Mouse (Mus musculus): ENCODE measurements around the gene Csrnp1.

Gene Csrnp1

DNA sequence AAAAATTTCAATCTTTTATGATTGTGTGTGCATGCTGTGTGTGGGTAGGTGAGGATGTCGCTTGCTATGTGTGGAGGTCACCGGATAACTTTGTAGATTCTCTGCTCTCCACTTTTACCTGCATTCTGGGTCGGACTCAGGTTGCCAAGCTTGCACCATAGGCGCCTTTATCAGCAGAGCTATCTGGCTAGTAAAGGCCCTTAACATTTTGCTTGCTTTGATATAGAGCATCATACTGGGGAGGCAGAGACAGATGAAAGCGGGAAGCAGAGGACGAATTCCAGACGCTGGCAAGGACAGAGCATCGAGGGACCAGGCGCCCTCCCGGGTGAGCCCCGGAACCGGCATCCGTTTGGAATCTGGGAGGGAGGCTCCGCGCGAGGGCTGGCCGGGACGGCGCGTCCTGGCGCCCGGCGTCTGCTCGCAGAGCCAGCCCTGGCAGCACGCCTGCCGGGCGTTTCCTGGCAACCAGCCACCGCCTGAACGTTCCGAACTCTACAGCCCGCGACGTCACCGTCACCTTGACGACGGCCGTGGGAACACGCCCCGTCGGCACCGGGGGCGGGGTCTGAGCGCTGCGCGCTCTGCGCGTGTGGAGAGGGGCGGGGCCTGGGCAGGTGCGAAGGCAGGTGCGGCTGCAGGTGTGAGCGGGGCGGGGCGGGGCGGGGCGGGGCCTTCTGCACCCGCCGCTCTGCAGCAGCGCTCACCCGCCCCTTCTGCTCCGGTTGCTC, 26.5 kb upstream of the Csrnp1 start:
- POLR2A ChIA-PET = interaction anchor here in 2 of 4 experiments (1.2 to 3.3 kb wide), 8 partner anchors 9 to 122 kb away, joined by 3 to 15 read pairs (median 8); partner anchors contain the start of genes Csrnp1 (in 2 of the 2) and Rpsa (in 1 of the 2)
- CTCF ChIA-PET = interaction anchor here in 3 of 4 experiments (0.6 to 2.0 kb wide), 9 partner anchors 9 to 1258 kb away, joined by 3 to 8 read pairs (median 4); partner anchors contain the start of gene Csrnp1 (in 1 of the 3)

- ChIA-PET POLR2A (interaction anchor here in 3 of 4 experiments (0.7 to 3.3 kb wide), 9 partner anchors 8 to 118 kb away, joined by 3 to 15 read pairs (median 9); partner anchors contain the start of genes Rpsa (in 2 of the 3) and Csrnp1 (in 1 of the 3)), CTCF (interaction anchor here in 2 of 4 experiments (1.0 to 2.0 kb wide), 2 partner anchors 8 to 18 kb away, joined by 3 to 8 read pairs; no protein-coding TSS in a partner anchor)
Observed at GRCm38 (mm10) chr9:120009871-120010270, 25.4 kb upstream of the Csrnp1 start.

DNA sequence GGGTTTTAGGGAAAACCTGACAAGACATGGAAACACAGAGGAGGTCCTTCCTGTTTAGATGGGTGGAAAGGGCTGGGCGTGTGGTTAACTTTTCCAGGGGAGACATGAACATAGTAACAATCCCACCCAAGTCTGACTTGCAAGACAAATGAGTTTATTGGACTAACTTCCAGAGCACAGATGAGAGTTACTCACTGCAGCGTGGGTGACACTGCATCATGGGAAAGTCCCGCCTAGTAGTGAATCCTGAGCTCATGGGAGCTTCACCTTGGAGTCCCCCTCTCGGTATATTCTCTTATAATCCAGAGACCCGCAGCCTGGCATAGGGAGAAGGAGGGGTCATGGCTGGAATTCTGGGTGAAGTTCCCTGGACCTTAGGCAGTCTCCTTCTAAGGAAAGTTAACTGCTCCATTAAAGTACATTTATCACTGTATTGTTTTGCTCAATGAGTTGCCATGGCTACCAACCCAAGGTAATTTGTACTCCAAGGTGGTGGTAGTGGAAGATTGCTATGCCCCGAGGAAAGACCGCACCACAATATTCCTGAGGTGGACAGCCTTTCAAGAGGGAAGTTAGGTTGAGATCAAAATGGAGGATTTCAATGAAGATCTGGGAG, 24.9 kb upstream of the Csrnp1 start:
- ChIA-PET CTCF (interaction anchor here in 3 of 4 experiments (0.8 to 4.0 kb wide), 3 partner anchors 18 to 35 kb away, joined by 3 to 32 read pairs (median 3); no protein-coding TSS in a partner anchor), POLR2A (interaction anchor here in 3 of 4 experiments (0.6 to 11.1 kb wide), 17 partner anchors 8 to 1018 kb away, joined by 3 to 173 read pairs (median 5); partner anchors contain the start of genes Csrnp1 (in 3 of the 3) and Rpsa (in 2 of the 3))

DNA sequence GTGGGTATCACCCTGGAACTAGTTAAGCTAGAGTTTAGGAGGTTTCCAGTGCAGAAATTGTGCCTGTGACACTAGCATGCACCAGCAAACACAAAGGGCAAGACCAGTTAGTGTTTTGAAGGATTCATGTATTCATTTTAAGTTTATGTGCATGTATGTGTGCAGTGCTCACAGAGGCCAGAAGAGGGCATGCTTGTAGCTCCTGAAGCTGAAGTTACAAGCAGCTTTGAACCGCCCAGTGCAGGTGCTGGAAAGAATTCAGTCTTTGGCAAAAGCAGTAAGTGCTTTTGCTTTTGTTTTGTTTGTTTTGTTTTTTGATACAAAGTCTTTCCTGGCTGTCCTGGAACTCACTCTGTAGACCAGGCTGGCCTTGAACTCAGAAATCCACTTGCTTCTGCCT, 23.4 kb upstream of the Csrnp1 start:
- CTCF ChIA-PET = interaction anchor here (0.6 to 4.0 kb wide), 17 partner anchors 9 to 339 kb away, joined by 3 to 32 read pairs (median 4); no protein-coding TSS in a partner anchor
- POLR2A ChIA-PET = interaction anchor here in 3 of 4 experiments (0.6 to 11.1 kb wide), 14 partner anchors 9 to 142 kb away, joined by 3 to 173 read pairs (median 4); partner anchors contain the start of genes Csrnp1 (in 2 of the 3) and Mobp (in 1 of the 3)

DNA sequence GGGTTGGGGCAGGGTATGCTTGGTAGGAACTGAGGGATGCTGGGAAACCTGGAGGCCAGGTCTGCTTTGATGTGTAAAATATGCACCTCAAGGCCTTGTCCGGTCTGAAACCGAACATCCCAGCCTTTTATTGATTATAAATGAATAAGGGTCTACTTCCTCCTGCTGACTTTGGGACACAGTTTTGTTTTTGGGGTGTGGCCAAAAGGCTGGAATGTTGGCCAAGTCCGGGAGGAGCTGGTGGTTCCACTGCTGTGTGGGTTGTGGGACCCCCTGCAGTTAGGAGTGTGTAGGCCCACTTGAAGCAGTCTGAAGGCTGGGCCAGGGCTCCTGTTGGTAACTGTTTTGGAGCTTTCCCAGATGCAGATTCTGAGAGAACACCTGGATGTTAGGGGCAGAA, 21.5 kb upstream of the Csrnp1 start:
- CTCF ChIA-PET = interaction anchor here in 3 of 4 experiments (0.5 to 4.0 kb wide), 6 partner anchors 18 to 488 kb away, joined by 3 to 32 read pairs (median 4); no protein-coding TSS in a partner anchor

DNA sequence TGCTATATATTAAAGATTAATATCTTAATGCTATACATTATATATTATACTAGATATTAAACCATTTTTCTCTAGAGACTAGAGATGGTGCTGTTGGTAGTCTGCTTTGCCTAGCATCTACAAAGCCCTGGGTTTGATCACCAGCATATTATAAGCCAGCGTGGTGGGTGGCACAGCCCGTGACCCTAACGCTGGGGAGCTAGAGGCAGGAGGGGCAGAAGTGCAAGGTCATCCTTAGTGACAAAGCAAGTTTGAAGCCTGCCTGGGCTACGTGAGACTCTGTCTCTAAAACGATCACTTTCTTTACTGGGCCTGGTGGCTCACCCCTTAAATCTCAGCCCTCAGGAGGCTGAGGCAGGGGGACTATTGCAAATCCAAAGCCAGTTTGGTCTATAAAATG, 18.4 kb upstream of the Csrnp1 start:
- CTCF ChIA-PET = interaction anchor here in 2 of 4 experiments (0.6 to 3.8 kb wide), 5 partner anchors 29 to 647 kb away, joined by 3 to 25 read pairs (median 6); no protein-coding TSS in a partner anchor
- POLR2A ChIA-PET = interaction anchor here in 3 of 4 experiments (0.7 to 11.1 kb wide), 27 partner anchors 8 to 147 kb away, joined by 3 to 173 read pairs (median 7); partner anchors contain the start of genes Csrnp1 (in 3 of the 3), Rpsa (in 2 of the 3), Gorasp1 (in 1 of the 3) and Mobp (in 1 of the 3)

More for the DNA sequence above, 21.5 kb upstream of the Csrnp1 start:
- POLR2A ChIA-PET = interaction anchor here (0.6 to 11.1 kb wide), 21 partner anchors 12 to 1015 kb away, joined by 3 to 173 read pairs (median 4); partner anchors contain the start of genes Csrnp1 (in 2 of the 4) and Rpsa (in 1 of the 4)

GRCm38 (mm10) chr9:120001945-120002725, 17.7 kb upstream of the Csrnp1 start:
- ChIA-PET CTCF (interaction anchor here in 3 of 4 experiments (0.5 to 3.8 kb wide), 17 partner anchors 9 to 904 kb away, joined by 3 to 25 read pairs (median 4); no protein-coding TSS in a partner anchor), POLR2A (interaction anchor here (0.7 to 11.1 kb wide), 42 partner anchors 8 to 1806 kb away, joined by 3 to 173 read pairs (median 5); partner anchors contain the start of genes Csrnp1 (in 4 of the 4), Mobp (in 2 of the 4), Rpsa (in 2 of the 4) and Gorasp1 (in 1 of the 4))

- ChIA-PET CTCF (interaction anchor here in 2 of 4 experiments (0.6 to 2.4 kb wide), 5 partner anchors 26 to 115 kb away, joined by 3 to 8 read pairs (median 4); no protein-coding TSS in a partner anchor), POLR2A (interaction anchor here in 3 of 4 experiments (0.5 to 11.1 kb wide), 7 partner anchors 9 to 126 kb away, joined by 3 to 173 read pairs (median 3); partner anchors contain the start of genes Csrnp1 (in 2 of the 3) and Rpsa (in 1 of the 3))
Observed at GRCm38 (mm10) chr9:120000761-120001160, 16.3 kb upstream of the Csrnp1 start.

- POLR2A ChIA-PET = interaction anchor here in 2 of 4 experiments (1.3 to 11.1 kb wide), 3 partner anchors 15 to 22 kb away, joined by 5 to 173 read pairs (median 48); partner anchors contain the start of gene Csrnp1 (in 2 of the 2)
- CTCF ChIA-PET = interaction anchor here in 2 of 4 experiments (1.0 to 1.3 kb wide), 2 partner anchors 25 kb away, joined by 3 to 4 read pairs; no protein-coding TSS in a partner anchor
Observed at GRCm38 (mm10) chr9:119999636-120000035, 15.2 kb upstream of the Csrnp1 start.

DNA sequence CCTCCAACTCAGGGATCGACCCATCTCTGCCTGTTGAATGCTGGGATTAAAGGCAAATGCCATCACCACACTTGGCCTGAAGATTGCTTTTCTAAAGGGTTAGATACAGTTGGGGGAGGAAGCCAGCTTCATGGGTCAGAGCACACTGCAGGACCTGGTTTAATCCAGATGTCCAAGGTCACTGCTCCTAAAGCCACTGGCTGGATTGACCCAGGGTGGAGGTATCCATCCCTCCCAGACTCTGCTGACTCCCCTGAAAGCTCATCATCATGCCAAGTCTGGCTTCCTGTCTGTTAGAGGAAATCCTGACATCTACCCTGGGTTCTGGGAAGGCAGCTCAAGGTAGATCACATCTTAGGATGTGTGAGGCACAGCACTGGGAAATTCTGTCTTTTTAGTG, 14.3 kb upstream of the Csrnp1 start:
- ChIA-PET CTCF (no interaction called here), POLR2A (interaction anchor here in 3 of 4 experiments (0.6 to 11.1 kb wide), 8 partner anchors 9 to 501 kb away, joined by 3 to 173 read pairs (median 4); partner anchors contain the start of gene Csrnp1 (in 2 of the 3))

GRCm38 (mm10) chr9:119996080-119996479, 11.6 kb upstream of the Csrnp1 start:
- ChIA-PET POLR2A (interaction anchor here in 1 of 4 experiments (1.2 kb wide), 1 partner anchor 12 kb away, joined by 4 read pairs; the partner anchor contains the start of gene Csrnp1), CTCF (no interaction called here)

DNA sequence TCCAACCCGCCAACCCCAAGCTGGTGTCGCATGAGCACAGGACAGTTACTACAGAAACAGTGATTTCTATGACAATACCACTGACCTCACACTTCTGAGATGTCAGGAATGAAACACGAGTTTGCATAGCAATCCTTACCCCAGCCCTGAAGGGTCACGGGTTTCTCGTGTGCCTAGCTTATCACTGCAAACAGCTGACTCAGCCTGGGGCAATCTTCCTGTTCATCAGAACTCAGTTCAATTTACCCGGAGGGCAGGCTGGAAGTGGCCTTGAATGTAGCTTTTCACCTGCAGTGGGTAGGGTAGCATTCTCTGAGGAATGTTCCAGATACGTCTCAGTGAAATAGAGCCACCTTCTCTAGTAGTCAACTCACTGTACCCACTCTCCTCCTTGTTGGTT, 9.7 kb upstream of the Csrnp1 start:
- CTCF ChIA-PET = interaction anchor here in 2 of 4 experiments (0.9 to 1.8 kb wide), 2 partner anchors 20 kb away, joined by 3 to 5 read pairs; no protein-coding TSS in a partner anchor

DNA sequence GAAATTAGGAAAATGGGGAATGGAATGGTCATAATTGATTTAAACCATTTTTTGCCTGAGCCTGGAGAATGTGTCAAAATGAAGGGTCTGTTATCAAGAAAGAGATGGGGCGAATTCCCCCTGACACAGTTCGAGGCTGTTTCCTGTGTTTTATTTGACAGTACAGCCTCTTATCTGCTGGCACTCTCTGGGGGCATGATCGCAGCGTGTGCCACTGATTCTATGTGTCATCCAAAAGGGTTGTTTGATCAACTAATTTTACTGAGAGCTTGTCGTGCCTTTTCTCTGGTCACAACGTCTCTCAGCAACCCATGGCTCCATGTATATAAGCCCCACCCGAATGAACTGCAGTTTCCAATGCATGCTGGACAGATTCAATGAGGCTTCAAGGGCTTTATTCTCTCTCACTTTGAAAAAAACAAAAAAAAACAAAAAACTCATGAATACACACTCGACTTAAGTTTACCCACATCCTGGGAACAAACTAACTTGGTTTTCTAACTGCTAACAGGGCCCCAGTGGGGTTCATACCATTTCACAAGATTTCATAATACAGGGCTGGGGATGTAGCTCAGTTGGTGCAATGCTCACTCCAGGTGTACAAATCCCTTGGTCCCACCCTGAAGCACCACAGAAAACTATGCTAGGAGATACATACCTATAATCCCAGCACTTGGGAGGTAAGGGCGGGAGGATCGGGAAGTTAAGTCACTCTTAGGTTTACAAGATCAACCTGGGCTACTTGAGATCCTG, 8.8 kb upstream of the Csrnp1 start:
- POLR2A ChIA-PET = interaction anchor here (0.7 to 3.0 kb wide), 17 partner anchors 9 to 206 kb away, joined by 3 to 66 read pairs (median 5); partner anchors contain the start of gene Csrnp1 (in 3 of the 4)
- CTCF ChIA-PET = interaction anchor here in 1 of 4 experiments (1.8 kb wide), 1 partner anchor 19 kb away, joined by 5 read pairs; no protein-coding TSS in a partner anchor

More for the DNA sequence above, 9.7 kb upstream of the Csrnp1 start:
- POLR2A ChIA-PET = interaction anchor here (0.6 to 3.0 kb wide), 22 partner anchors 8 to 133 kb away, joined by 3 to 66 read pairs (median 5); partner anchors contain the start of gene Csrnp1 (in 3 of the 4)

DNA sequence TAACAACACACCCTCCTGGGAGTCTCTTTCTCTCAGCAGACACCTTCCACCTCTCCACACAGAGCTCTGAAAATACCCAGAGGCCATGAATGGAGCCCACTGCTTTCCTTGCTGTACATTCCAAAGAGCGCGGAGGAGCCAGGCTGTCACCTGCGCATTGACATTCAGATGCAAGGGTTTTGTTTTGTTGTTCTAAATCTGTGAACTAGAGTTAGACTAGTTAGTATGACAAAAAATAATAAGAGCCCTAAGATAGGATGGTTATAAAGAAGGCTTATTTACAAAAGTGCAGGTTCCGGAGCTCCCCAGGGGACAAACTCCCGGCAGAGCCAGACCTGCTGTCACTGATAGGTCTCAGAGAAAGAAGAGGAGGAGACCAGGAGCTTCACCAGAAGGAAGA, 6.9 kb upstream of the Csrnp1 start:
- POLR2A ChIA-PET = interaction anchor here in 3 of 4 experiments (0.5 to 1.6 kb wide), 16 partner anchors 9 to 1486 kb away, joined by 3 to 11 read pairs (median 3); no protein-coding TSS in a partner anchor
- CTCF ChIA-PET = interaction anchor here (0.6 to 1.2 kb wide), 7 partner anchors 17 to 1502 kb away, joined by 3 to 6 read pairs (median 4); no protein-coding TSS in a partner anchor

- POLR2A ChIA-PET = interaction anchor here in 3 of 4 experiments (0.6 to 10.2 kb wide), 17 partner anchors 9 to 359 kb away, joined by 3 to 173 read pairs (median 4); partner anchors contain the start of genes Gorasp1 (in 1 of the 3), Mobp (in 1 of the 3), Rpsa (in 1 of the 3) and Ttc21a (in 1 of the 3)
- CTCF ChIA-PET = interaction anchor here in 1 of 4 experiments (0.6 to 2.6 kb wide), 3 partner anchors 14 to 19 kb away, joined by 3 to 19 read pairs (median 3); no protein-coding TSS in a partner anchor
Observed at GRCm38 (mm10) chr9:119988304-119988703, 3.8 kb upstream of the Csrnp1 start.
